Mouse (Mus musculus): ENCODE results near the gene Agmat.
"Not testable (repeated sequence)": the region's sequence is repeated elsewhere in the genome, so short reads cannot be mapped to it uniquely, and the experiment has no call there.

Gene Agmat

DNA sequence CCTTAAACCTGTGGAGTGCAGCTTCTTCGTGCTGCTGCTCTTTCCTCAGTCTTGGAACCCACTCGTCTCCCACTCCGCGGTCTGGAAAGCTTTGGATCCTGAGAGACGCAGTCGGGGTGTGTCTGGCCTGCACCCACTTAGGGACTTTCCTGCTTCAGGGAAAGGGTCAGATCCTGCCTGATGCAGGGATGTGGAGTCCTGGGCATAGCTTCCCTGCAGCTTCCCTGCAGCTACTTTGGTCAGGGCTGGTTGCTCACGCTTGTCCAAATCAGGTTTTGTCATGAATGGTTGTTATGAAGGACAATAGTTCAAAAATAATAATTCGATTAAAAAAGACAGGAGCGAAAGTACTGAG is 11.3 kb upstream of the Agmat start:
- in situ Hi-C loops (cut with MboI, MseI): loop anchor here (5.0 kb wide), 1 partner anchor 47 kb away; no protein-coding TSS in a partner anchor

DNA sequence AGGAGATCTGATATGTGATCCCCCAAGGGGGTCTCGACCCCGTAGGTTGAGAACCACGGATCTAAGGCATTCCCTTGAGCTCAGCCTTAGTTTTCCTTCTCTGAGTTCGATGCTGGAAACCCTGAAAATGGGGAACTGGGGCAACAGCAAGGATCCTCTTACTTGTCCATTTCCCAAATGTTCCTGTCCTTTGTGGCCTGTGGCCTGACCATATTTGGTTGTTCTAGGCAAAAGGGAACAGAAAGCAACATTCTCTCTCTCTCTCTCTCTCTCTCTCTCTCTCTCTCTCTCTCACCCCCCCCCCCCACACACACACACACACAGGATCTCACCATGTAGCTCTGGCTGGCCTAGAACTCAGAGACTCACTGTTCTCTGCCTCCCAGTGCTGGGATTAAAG is 9.6 kb upstream of the Agmat start:
- in situ Hi-C loops (cut with MboI, MseI): loop anchor here (5.0 kb wide), 1 partner anchor 45 kb away; no protein-coding TSS in a partner anchor

DNA sequence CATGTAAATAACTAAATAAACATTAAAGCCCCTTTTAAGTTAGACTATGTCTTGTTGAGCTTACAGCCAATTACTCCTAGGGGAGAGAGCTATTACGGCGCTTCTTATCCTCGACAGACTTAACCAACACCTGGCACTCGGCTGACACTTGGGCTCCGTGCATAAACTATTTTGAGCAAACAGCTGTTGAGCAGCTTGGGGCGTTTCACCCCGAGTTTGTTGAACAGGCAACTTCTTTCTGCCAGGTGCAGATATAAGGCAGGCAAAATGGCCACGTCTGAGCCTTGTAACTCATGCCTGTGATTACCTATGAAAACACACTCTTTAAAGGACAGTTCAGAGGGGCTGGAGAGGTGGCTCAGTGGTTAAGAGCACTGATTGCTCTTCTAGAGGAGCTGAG is 8.5 kb upstream of the Agmat start:
- in situ Hi-C loops (cut with MboI, MseI): loop anchor here (5.0 kb wide), 1 partner anchor 44 kb away; no protein-coding TSS in a partner anchor

DNA sequence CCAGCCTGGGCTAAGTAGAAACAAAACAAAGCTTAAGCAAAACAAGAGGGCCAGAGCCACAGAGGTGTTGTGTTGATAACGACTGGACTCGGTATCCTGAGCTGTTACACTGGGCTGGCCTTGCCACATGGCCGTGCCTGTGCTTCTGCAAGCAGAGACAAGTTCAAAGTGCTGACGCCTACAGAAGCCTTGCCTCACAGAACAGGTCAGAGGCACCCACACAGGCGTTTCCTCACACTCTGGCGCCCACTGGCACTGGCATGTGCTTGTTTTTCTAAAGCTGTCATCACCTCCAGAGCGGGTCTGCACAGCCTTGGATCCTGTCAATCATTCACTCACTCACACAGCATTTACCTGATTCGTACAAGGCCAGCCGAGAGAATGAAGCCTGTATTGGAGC is 4.6 kb upstream of the Agmat start:
- in situ Hi-C loops (cut with MboI, MseI): no loop called here

DNA sequence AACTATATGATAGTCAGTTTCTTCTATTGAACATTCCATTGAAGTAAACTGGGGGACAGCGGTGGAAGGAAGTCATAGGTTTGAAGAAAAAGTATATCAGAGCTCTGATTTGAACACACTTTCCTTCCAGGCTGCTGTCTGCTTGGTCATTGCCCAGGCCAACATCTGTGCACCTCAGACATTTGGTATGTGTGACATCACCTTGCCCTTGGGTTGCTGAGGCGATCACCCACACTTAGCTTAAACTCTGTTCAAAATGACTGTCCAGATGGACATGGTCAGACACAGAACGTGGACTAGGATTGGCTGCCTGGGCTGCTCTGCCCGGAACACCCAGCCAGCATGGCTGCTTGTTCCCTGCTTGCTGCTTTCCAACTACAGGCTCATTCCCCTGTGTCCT is 4.1 kb upstream of the Agmat start:
- in situ Hi-C loops (cut with MboI, MseI): no loop called here

DNA sequence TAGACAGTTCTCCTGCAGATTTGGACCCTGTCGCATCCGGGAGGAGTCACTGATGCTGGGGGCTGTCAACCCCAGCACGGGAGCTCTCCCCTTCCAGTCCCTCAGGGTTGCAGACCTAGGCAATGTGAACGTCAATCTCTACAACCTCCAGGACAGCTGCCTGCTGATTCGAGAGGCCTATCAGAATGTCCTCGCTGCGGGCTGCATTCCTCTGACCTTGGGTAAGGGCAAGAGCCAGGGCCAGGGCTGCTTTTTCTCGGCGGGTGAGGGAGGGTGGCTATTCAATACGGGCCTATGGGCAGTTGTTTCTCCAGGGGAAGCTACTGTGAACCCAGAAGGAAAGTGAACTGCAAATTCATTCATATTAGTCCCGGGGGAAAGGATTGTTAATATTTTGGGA is 3.1 kb downstream of the Agmat start:
- in situ Hi-C loops (cut with MboI, MseI): no loop called here

DNA sequence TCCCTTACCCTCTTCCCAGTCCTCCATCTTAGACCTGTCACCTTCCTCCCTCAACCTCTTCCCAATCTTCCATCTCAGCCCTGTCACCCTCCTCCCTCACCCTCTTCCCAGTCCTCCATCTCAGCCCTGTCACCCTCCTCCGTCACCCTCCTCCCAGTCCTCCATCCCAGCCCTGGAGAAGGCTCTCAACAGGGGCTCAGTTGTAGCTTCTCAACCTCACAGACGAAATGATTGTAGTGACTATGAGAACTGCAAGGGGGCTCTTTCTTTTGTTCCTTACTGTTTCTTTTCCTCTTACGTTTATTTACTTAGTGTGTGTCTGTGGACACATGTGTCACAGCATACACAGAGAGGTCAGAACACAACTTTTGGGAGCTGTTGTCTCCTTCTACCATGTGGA is 4.4 kb downstream of the Agmat start:
- in situ Hi-C loops (cut with MboI, MseI): no loop called here

DNA sequence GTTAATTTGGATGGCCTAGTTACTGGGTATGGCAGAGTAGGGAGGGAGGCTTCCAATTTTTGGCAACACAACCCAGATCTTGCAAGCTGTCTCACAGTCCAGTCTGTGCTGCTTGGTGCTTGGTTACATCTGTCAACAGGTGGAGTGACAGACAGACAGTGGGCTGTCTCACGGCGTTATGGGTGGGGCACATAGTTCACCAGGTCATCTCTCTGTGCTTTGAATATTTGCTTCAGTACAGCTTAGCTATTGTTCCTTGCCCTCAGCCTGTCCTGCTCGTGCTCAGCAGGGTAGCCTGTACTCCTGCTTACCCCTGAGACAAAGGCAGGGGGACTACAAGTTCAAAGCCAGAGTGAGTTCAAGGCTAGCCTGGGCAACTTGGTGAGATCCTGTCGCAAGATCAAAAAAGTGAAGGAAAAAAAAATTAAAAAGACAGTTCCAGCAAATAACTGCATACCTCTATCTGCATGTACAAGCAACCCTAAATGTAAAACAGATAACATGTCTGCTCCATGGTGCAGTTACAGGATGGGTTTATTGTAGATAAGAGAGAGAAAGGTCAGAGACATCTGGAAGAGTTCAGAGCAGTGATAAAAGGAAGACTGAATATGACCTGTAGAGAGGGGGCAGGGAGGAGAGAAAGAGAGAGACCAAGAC is 5.1 kb downstream of the Agmat start:
- in situ Hi-C loops (cut with MboI, MseI): no loop called here

DNA sequence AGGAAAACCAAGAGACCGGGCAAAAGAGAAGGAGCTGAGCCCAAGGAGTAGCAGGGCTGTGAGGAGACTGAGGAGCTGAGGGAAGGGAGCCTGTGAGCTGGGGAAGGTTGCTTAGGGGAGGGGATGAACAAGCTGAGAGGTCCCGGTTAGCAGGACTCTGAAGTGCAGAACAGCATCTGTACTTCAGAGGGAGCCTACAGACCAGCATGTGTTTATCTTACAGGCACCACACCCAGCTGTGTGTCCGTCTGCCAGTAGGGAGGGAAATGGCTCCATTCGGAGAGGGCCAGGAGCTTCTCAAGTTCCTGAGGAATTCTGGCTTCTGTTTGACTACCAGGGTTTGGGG is 5.6 kb downstream of the Agmat start:
- in situ Hi-C loops (cut with MboI, MseI): no loop called here

DNA sequence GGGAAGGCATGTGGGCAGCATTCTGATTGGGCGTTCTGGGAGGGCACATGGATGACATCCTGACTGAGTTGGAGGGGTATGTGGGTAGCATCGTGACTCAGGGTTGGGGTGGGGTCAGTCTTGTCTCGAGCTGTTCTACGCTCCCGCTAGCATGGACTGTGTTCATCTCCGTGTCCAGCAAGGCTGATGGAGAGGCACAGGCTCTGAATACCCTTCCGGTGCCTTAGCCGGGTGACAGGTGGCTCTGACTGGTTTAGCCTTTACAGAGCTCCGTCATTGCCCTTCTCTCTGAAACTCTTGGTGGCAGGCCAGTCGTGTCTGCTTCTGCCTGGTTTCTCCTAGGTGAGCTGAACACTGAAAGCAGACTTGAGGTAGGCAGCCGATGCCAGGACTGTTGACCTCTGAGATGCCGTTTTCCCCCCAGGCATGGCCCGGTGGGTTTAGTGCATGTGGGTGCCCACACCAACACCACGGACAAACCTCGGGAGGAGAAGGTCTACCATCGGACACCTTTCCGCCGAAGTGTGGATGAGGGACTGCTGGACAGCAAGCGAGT is 9.0 kb downstream of the Agmat start:
- in situ Hi-C loops (cut with MboI, MseI): no loop called here

DNA sequence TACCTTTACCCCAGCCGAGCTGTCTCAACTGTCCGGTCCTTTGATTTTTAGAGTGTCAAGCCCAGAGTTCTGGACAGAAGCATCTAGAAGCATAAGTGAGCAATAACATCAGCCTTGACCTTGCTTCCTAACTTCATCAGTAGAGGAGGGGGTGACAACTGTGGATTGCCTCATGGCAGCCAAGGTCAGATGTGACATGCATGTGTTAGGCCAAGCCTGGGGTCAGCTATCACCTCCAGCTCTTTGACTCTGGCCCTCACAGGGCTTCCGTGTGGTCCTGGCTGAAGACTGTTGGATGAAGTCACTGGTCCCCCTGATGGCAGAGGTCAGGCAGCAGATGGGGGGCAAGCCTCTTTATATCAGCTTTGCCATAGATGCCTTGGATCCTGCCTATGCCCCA is 10.7 kb downstream of the Agmat start:
- in situ Hi-C loops (cut with MboI, MseI): no loop called here

DNA sequence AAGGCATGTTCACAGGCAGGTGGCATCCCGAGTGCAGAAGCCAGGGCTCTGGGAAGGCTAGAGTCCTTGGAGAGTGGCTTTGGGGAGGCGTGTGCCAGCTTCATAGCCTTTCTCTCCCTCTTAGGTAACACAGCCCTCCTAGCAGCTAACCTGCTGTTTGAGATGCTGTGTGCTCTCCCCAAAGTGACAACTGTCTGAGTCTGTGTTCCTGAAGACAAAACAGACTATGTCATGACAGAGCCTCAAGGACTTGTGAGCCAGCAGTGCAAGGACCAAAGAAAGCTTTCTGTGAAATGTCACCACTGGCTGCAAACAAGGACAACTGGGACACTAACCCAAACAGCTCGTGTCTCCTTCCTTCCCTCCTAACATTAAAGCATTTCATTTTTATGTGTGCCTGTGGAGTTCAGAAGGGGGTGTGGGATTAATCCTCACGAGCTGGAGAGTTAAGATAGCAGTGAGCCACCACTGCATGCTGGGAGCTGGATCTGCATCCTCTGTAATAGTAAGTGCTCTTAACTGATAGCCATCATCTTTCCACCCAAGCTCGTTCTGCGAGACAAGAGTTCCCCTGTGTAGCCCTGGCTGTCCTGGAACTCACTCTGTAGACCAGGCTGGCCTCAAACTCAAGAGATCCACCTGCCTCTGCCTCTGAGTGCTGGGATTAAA is 12.5 kb downstream of the Agmat start:
- in situ Hi-C loops (cut with MboI, MseI): no loop called here

DNA sequence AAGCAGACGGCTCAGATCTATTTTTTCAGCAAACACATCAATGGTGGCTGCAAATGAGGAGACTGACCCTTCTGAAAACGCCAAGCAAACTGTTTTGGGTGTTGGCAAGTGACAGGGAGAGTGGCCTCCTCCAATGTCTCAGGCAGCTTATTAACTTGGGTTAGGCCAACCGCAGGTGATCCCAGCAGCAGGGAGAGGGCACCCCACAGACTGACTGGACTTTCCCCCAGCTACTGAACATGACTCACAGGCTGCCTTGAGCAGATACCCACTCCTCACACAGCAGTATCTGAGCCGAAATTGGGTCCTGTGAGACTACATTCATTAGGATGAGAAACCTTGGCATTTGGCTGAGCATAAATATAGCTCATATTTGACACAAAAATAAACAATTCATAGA is 14.5 kb downstream of the Agmat start:
- in situ Hi-C loops (cut with MboI, MseI): no loop called here

DNA sequence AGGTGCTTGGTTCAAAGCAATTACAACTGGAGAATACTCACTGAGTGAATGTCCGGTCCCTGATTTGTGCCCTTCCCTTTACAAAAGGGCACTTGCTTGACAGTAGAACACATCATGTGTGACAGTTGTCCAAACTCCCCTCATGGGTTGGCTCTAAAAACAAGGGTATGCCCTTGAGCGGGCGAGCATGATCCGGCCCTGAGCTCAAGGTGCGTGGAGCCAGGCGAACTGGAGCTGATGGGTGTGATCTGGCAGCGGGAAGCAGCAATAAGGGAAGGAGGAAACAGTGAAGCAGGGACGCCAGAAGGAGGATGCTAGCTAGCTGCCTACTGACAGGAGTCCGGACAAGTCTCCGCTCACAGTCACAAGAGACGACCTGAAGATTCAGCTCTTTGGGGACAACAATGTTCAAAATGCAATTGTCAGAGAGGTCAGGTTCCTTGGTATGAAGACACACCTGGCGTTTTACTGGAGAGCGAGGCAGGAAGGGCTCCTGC is 15.7 kb downstream of the Agmat start:
- in situ Hi-C loops (cut with MboI, MseI): no loop called here

DNA sequence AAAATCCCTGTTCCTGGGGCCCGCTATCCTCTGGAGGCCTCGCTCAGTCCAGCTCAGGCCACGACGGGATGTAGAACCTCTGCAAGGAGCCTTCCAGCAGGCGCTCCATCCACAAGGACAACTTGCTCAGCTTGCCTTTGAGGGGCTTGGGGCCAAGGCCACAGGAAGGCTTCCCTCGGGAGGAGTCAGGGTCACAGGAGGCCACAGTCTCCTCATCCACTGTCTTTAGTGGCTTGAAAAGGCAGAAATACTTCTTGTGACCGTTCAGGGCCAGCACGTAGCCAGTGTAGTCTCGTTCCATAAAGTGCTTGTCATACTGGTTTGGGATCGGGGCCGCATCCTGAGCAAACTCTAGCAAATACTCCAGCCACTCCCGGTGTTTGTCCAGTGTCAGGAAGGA is 17.0 kb downstream of the Agmat start:
- in situ Hi-C loops (cut with MboI, MseI): no loop called here

DNA sequence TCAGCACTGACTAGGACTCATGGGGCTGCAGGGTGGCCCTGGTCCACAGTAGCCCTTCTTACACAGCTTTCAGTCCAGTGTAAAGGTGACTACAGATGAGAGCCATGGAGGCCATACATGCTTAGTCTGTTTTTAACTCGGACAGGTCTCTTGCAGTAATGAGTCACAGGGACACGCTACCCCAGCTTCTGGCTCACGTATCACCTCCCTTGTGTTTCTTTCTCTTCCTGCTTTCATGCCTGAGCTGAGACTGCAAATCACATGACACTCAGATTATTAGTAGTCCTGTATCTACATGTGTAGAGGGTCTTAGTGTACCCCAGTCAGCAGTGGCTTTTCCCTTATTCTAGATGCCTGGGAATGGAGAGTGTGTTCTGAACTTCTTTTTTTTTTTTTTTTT is 18.5 kb downstream of the Agmat start:
- in situ Hi-C loops (cut with MboI, MseI): no loop called here

DNA sequence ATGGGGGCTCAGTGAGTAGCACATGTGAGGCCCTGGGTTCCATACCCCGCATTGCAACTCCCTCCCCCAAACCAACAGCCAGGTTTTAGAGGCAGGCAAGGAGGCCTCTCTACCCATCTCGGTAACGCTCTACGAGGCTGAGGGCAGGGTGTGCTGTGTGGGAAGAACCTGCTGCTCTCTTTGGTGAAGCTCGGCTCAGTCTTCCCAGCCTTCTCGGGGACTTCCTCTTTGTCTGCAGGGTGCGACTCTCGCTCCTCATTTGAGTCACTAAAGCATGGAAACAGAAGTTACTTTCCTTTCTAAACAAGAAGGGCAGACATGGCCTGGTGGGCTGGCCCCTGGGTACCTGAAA is 19.8 kb downstream of the Agmat start:
- in situ Hi-C loops (cut with MboI, MseI): no loop called here

DNA sequence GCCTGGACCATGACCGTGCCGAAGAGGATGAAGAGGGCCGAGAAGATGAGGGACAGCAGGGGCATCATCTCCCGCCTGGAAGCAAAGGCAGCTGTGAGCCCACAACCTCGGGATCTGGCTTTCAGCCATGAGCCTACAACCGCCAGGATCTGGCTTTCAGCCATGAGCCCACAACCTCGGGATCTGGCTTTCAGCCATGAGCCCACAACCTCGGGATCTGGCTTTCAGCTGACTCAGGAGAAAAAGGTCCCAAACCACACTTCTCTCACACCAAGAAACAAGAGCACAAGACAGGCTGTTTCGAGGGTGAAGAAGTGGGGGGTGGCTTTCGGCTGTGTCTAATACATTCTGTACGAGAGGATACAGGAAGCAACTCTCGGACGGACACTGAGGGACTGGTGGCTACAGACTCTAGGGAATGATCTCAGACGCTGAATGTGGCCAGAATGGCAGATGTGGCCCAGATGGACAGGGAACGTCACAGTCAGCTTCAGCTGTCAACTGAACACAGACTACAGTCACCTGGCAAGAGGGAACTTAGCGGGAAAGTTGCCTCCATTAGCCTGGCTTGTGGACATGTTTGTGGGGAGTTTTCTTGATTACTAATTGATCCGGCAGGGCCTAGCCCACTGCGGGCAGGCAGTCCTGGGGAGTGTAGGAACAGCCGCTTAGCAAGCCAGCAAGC is 20.3 kb downstream of the Agmat start:
- in situ Hi-C loops (cut with MboI, MseI): no loop called here

DNA sequence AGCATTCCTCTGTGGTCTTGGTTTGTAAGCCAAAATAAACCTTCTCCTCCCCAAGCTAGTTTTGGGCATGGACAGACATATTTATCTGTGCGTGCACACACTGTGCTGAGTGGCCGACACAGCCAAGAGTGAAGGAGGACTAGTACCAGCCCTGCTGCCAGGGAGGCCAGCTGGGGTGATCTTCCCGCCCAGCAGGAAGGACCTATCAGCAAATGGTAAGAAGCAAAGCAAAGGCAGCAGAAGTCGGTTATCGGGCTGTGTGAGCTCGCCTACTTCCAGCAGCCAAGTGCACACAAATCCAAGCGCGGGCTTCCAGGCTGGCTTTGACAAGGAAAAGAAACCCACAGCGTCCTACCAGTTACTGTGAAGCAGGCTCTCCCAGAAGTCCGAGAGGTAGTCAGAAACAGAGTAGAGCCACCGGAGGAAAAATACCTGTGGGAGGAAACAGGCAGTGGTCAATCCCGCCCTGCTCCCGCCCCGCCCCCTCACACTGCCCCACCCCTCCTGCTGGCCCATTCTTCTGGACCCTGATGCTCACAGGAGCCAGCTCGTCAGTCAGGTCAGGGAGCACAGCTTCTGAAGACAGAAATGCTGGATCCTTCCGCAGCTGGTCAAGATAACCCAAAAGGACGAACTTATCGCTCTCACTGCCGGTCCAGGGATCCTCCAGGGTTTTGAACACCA is 21.0 kb downstream of the Agmat start:
- in situ Hi-C loops (cut with MboI, MseI): no loop called here

DNA sequence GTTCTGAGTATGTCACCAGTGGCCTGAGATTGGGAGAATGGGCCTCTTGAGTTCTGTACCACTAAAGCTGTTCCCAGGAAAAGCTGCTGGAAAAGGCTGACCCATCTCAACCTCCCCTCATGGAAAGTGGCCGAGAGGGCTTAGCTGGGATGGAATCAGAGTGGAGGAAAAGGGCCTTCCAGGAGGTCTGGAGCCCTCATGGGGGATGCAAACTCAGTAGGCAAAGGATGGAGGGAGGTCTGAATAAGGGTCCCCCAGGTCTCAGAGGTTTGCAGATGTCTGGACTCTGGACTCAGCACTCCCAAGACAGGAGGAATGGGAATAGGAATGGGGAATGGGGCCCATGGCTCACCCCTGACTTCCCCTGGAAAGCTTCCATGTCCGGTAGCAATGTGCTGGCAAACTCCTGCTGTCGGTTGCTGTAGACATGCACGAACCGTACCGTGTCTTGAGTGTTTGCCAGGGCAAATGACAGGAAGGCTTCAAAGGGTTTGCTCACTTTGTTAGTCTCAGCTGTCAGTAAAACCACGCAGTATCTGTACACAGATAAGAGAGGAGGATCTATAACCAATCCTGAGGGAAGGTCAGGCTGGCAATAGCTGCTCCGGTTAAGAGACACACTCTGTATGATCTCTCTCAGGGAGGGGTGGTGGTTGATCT is 23.2 kb downstream of the Agmat start:
- in situ Hi-C loops (cut with MboI, MseI): no loop called here

DNA sequence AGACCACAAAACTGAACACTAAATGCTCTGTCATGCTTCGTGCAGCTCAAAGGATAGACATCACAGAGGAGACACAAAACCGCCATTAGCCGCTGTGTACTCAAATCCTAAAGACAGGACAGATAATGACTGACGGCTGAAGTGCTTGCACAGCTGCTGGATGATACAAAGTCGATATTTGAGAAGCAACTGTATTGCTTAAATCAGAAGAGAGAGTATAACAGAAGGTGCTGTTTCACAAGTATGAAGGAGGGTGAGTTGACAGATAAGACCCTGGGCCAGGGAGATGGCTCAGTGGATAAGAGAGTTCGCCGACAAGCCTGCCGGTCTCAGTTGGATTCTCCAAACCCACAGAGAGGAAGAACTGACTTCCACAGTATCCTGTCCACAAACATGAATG is 25.4 kb downstream of the Agmat start:
- in situ Hi-C loops (cut with MboI, MseI): no loop called here

DNA sequence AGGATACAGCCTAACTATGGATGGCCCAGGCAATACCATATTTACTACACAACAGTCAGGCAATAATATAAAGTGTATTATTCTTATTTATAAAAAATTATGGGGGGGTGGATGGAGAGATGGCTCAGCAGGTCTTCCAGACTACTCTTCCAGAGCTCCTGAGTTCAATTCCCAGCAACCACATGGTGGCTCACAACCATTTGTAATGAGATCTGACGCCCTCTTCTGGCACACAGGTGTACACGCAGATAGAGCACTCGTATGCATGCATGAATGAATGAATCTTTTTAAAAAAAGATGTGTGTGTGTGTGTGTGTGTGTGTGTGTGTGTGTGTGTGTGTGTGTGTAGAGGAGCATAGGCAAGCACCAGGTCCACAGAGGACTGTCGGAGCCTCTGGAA is 26.5 kb downstream of the Agmat start:
- in situ Hi-C loops (cut with MboI, MseI): not testable (repeated sequence)
